Mouse (Mus musculus) Patski (cell line): ENCODE data around the gene Gm4969. TPM values are rescaled to one million over a fixed set of nuclear protein-coding genes. Genes with fewer than 3 reads are reported as not detected.
"Not testable (repeated sequence)": the region's sequence is repeated elsewhere in the genome, so short reads cannot be mapped to it uniquely, and the experiment has no call there.

ENCODE experiments used
- ATAC-seq: fragments of 100-300 bp; one replicate; pipeline ENCODE4 v1.8.0; 2021
- CTCF ChIA-PET: fragments of 350-600 bp; sonication (Branson Sonifier 250); formaldehyde crosslinking; loops from one replicate; lab custom pipeline; 2022; ENCODE audit warnings: inconsistent platforms; lab: Charles Lee
- POLR2A ChIA-PET: fragments of 350-600 bp; sonication (Branson Sonifier 250); formaldehyde crosslinking; loops from one replicate; lab custom pipeline; 2022; ENCODE audit warnings: antibody characterized with exemption, inconsistent platforms; lab: Charles Lee
- DNase-seq: peaks from one replicate; pipeline ENCODE4 v3.0.0-alpha.2; 2011; ENCODE audit warnings: low read depth, low spot score
- H3K27me3 ChIP-seq: fragments of 371-371 bp; one replicate; pipeline ENCODE4 v1.5.1; 2021
- CTCF ChIP-seq: fragments of 100-300 bp; IDR thresholded peaks from one replicate; pipeline ENCODE4 v1.5.1; 2021
- in situ Hi-C: fragments of 300-500 bp; cut with MboI; formaldehyde crosslinking; loops from 3 replicates; pipeline ENCODE4 v1.11.1; 2018; ENCODE audit warnings: low pct_unique_long_range_greater_than_20kb, mixed read lengths
- polyA plus RNA-seq: library from polyadenylated mRNA; unstranded; gene quantifications from one replicate; pipeline ENCODE4 v1.2.3, GENCODE M21; 2021

The Gm4969 gene
- polyA plus RNA-seq, 1 experiment from 2014 or later = 0.03 TPM

DNA sequence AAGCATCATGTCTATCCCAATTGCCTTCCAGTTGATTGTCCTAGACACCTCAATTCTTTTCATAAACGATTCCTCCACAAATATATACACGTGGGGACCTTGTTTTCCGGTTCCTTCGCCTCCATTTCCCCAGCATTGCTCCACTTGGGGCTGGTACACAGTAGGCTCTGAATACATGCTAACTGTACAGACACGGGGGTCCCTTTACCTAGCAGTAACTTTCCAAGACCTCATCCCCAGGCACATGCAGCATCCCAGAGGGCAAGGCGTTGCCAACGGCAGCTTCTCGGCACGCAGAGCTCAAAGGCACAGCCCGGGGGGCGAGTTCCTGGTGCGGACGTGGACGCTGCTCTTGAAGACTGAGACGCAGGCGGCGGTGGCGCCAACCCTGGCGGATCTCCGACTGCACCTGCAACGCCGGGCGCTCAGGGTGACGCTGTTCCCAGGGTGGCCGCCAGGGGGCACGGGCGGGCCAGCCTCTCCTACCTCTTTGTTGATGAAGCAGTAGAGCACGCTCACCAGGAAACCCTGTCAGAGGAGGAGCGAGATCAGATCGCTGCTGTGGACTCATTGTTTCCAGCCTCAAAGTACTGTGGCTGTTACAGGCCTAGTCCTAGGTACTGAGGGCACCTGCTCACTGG, 39.1 kb upstream of the Gm4969 start:
- DNase-seq (no peak), ATAC-seq (peak; percentile 70)
- in situ Hi-C loops = no loop called here
- H3K27me3 ChIP-seq = no peaks in the 10 kb centered on the region
- no peak for TF ChIP-seq CTCF
- CTCF ChIA-PET = interaction anchor here (1.2 kb wide), 1 partner anchor 52 kb away, joined by 9 read pairs; no protein-coding TSS in a partner anchor
- POLR2A ChIA-PET = no interaction called here

DNA sequence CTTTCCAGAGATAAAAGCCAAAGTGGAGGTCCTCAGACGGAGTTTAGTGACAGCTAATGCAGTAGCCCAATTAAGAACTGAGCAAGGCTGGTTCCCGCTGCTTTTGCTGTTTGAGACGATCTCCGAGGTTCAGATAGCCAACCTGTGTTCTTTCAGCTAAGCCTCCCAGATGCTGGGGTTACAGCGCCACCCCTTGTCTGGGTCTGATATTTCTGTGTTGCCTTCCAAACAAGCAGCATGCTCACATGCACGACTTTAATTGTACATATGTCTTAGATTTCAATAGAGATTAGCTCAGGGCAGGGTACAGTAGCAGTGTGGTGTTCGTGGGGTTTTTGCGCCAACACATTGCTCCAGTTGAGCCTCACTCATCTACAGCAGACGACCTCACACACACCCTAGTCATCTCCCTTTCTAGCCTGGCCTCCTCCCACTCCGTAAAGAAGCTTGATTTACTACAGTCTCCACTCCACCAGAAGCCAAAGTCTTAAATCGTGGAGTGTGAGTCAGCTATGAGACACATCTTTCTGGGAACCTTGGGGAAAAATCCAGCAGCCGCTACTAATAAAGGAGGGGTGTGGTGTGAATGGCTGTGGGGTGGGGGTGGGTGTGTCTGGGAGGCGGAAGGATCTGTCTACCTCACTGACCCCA, 37.8 kb upstream of the Gm4969 start:
- DNase-seq = no peak
- CTCF ChIA-PET = interaction anchor here (0.8 to 2.8 kb wide), 9 partner anchors 13 to 89 kb away, joined by 3 to 13 read pairs (median 4); no protein-coding TSS in a partner anchor
- no peaks in the 10 kb centered on the region for H3K27me3 ChIP-seq
- no peak for TF ChIP-seq CTCF
- peak; percentile 14 for ATAC-seq
- in situ Hi-C loops = no loop called here
- POLR2A ChIA-PET = interaction anchor here (0.8 kb wide), 1 partner anchor 60 kb away, joined by 3 read pairs; no protein-coding TSS in a partner anchor

DNA sequence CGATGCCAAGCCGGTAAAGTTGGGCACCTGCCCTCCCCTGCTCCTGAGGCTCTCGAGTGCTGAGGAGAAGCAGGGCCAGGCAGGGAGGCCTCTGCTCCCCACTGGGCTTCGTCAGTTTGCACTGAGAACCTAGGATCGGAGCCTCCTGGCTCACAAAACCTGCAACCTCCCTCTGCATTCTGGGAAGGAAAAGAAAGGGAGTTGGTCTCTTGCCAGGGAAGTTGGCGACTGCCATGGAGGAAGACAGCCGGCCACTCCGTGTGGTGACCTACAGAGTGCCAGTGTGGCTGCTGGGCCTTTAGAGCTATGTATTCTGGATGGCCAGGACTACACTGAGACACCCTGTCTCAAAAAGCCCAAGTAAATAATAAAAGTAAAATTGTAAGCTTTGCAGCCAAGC, 36.6 kb upstream of the Gm4969 start:
- DNase-seq = no peak
- ATAC-seq = no peak
- ChIA-PET POLR2A (interaction anchor here (0.6 kb wide), 1 partner anchor 46 kb away, joined by 4 read pairs; no protein-coding TSS in a partner anchor), CTCF (interaction anchor here (0.8 to 2.8 kb wide), 2 partner anchors 24 to 88 kb away, joined by 3 to 13 read pairs; no protein-coding TSS in a partner anchor)
- in situ Hi-C loops = no loop called here
- no peaks in the 10 kb centered on the region for H3K27me3 ChIP-seq
- no peak for TF ChIP-seq CTCF

DNA sequence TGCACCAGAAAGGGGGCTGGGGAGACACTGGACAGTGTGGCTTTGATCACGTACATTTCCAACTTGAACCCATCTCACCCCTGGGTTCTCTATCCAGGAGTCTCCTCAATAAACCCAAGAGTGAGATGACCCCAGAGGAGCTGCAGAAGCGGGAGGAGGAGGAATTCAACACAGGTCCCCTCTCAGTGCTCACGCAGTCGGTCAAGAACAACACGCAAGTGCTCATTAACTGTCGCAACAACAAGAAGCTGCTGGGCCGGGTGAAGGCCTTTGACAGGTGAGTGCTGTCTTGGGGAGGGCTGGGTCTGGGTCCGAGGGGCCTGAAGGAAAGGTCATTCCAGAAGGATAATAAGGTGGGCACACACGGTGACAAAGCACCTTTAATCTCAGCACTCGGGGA, 33.0 kb upstream of the Gm4969 start:
- POLR2A ChIA-PET, CTCF ChIA-PET, in situ Hi-C loops, H3K27me3 ChIP-seq, DNase-seq, ATAC-seq: not testable (repeated sequence)

DNA sequence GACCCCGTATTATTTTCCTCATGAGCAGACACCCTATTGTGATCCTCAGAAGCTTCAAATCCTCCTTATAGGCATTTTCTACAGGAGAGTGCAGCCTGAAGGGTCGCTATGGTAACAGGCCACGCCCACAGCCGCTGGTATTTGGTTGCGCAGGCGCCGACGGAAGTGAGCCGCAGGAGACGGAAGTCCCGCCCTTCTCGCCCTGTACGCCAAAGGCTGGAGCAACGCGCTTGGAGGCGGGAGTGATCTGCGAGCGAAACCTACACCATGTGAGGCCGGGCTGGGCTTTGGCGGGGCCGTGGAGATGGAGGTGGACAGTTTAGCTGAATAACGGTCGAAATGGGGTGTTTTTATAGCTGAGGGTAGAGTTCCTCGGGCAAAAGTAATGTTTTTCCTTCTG, 31.5 kb upstream of the Gm4969 start, which contains the start of gene Snrpd2:
Snrpd2 (plus strand) TSS at position 97 of the 400 bp plus-strand sequence.
- DNase-seq = no peak
- ChIA-PET POLR2A (interaction anchor here (0.8 kb wide), 1 partner anchor 51 kb away, joined by 3 read pairs; no protein-coding TSS in a partner anchor), CTCF (interaction anchor here (0.8 to 1.8 kb wide), 2 partner anchors 29 to 56 kb away, joined by 5 read pairs; no protein-coding TSS in a partner anchor)
- H3K27me3 ChIP-seq = no peaks in the 10 kb centered on the region
- in situ Hi-C loops = no loop called here
- peak; percentile 55 for ATAC-seq
- TF ChIP-seq CTCF = no peak

DNA sequence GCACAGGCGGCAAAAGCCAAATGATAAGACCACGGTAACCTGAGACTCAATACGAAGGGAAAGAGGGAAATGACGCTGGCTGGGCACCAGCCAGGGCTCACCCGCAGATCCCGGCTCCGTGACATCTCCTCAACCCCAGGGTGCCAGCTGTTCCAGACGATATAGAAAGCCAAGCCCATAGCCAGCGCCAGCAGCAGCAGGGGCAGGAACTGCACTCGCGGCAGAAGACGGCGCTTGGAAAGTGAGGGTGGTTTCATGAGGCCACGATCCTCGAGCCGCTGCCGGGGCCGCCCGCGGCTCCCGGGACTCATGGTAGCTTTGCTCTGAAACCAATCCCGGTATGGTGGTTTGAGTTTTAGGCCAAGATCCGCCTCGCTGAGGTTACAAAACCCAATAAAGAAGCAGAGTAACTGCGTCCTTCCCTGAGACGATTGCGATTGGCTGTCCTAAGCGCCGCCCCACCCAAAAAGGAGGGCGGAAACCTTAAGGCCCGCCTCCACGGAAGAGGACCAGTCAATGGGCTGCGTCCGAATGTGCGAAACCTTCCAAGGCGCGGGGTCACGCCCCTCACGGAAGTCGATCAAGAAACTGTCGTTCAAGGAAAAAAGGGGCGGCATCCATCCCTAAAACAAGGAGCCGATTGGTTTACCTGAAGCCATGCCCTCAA, 30.8 kb upstream of the Gm4969 start, which contains the start of gene Qpctl:
Qpctl (minus strand) TSS at position 417 of the 667 bp plus-strand sequence.
- no peak for TF ChIP-seq CTCF
- DNase-seq = peak; percentile 91
- in situ Hi-C loops = no loop called here
- CTCF ChIA-PET = interaction anchor here (0.8 to 1.8 kb wide), 2 partner anchors 12 to 55 kb away, joined by 3 to 5 read pairs; no protein-coding TSS in a partner anchor
- H3K27me3 ChIP-seq = no peaks in the 10 kb centered on the region
- POLR2A ChIA-PET = no interaction called here
- ATAC-seq = peak; percentile 95

DNA sequence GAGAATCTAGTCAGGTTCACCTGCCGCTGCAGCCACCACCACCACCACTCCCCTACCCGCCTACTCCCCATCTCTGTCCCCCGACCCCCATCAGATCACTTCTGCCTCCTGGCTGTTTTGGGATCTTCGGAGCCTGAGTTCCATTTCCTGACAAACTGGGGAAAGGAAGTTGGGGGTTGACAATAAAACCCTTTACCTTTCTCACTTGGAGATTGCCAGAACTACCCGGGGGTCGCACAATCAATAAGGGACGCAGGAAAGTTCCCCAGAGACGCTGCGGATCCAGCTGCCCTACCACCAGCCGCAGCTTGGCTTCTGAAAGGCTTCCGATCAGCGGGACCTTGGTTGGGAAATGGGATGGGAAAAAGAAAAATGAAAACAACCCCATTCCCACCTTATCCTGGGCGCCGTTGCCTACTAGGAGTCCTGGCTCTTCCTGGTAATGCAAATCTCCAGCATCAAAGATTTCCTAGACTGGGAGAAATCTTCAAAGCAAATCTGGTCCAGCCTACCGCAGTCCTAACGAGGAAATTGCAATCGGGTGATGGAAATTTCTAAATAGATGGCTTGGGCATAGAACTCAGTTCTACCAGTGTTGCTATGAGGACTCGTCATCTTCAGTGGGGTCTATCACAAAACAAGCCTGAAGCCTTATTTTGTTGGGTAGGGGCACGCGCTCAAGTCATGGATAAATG, 30.2 kb upstream of the Gm4969 start:
- in situ Hi-C loops = no loop called here
- POLR2A ChIA-PET = no interaction called here
- DNase-seq (no peak), ATAC-seq (no peak)
- TF ChIP-seq CTCF = no peak
- no peaks in the 10 kb centered on the region for H3K27me3 ChIP-seq
- CTCF ChIA-PET = interaction anchor here (0.8 to 1.8 kb wide), 2 partner anchors 11 to 55 kb away, joined by 3 to 5 read pairs; no protein-coding TSS in a partner anchor

DNA sequence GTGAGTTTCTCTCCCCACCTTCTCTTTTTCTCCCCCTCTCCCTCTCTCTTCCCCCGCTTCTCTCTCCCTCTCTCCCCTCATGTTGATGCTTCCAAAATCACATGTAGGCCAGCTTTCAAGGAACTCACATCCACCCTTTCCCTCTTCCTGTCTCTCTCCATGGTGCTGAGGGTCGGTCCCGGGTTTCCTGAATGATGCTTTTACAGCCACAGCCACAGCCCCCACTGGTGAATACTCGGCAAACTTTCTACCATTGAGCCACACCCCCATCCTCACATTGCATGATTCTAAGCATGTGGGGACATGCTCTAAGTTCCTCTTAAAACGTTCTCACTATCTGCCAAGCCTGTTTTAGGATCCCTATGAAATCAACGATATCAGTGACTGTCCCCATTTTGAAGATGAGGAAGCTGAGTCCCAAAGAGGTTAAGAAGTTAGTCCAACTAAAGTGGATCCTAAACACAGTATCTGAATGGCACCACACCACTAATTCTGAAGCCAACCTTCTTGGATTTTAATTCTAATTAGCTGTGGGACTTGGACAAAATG, 29.4 kb upstream of the Gm4969 start:
- no peak for DNase-seq
- POLR2A ChIA-PET = no interaction called here
- in situ Hi-C loops = no loop called here

DNA sequence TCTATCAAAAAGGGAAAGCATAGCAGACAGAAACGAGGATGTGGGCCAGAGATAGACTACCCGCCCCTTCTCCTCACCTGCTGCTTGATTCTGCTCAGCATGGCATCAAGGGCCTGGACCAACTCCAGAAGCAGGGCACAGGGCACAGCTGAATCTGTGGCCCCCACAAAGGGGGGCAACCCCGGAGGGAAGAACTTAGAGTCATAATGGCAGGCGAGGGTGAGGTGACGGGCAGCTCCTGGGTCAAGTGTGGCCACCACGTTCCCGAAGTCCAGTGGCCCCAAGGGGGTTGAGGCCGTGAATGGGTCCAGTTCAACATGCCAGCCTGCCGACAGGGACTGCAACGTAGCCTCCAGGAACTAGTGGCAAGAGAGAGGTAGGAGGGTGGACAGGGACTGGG, 28.6 kb upstream of the Gm4969 start:
- ChIA-PET POLR2A (interaction anchor here (1.7 kb wide), 1 partner anchor 11 kb away, joined by 4 read pairs; no protein-coding TSS in a partner anchor), CTCF (no interaction called here)
- no peaks in the 10 kb centered on the region for H3K27me3 ChIP-seq
- in situ Hi-C loops = no loop called here
- no peak for TF ChIP-seq CTCF
- no peak for ATAC-seq
- no peak for DNase-seq

More for the DNA sequence above, 29.4 kb upstream of the Gm4969 start:
- H3K27me3 ChIP-seq = no peaks in the 10 kb centered on the region
- ATAC-seq = no peak
- CTCF ChIA-PET = no interaction called here
- no peak for TF ChIP-seq CTCF
